Mouse (Mus musculus) midbrain, embryonic 11.5 days (tissue): ENCODE results near the gene Wwox. TPM values are rescaled to one million over a fixed set of nuclear protein-coding genes. Genes with fewer than 3 reads are reported as not detected.

Experiments used
- ATAC-seq: fragments of 200-750 bp; cut with Nextera tagmentation; 2 replicates; pipeline ENCODE4 v1.8.0; 2017; ENCODE audit warnings: moderate TSS enrichment, moderate library complexity; ENCODE audit not compliant: low FRiP score
- DNase-seq: peaks from one replicate; pipeline ENCODE4 v3.0.0; 2015; ENCODE audit warnings: low spot score; ENCODE audit errors: missing footprints
- H3K27ac ChIP-seq: fragments of 300-500 bp; sonication (generic); 2 replicates; pipeline ENCODE4 v1.5.1; 2014; ENCODE audit warnings: low read depth, low read length
- H3K27me3 ChIP-seq: fragments of 300-500 bp; sonication (generic); 2 replicates; pipeline ENCODE4 v1.6.1; 2014; ENCODE audit warnings: mild to moderate bottlenecking, low read length, moderate library complexity, mixed read lengths; ENCODE audit not compliant: control insufficient read depth, insufficient read depth
- H3K36me3 ChIP-seq: fragments of 300-500 bp; sonication (generic); 2 replicates; pipeline ENCODE4 v1.6.1; 2014; ENCODE audit warnings: mild to moderate bottlenecking, low read length, moderate library complexity, mixed read lengths; ENCODE audit not compliant: control insufficient read depth, insufficient read depth
- H3K4me1 ChIP-seq: fragments of 300-500 bp; sonication (generic); 2 replicates; pipeline ENCODE4 v1.6.1; 2014; ENCODE audit warnings: low read length; ENCODE audit not compliant: control insufficient read depth, insufficient read depth
- H3K4me2 ChIP-seq: fragments of 300-500 bp; sonication (generic); 2 replicates; pipeline ENCODE4 v1.6.1; 2014; ENCODE audit warnings: mild to moderate bottlenecking, moderate library complexity
- H3K4me3 ChIP-seq: fragments of 300-500 bp; sonication (generic); 2 replicates; pipeline ENCODE4 v1.5.1; 2014; ENCODE audit warnings: low read depth, low read length
- H3K9ac ChIP-seq: fragments of 300-500 bp; sonication (generic); 2 replicates; pipeline ENCODE4 v1.6.1; 2014; ENCODE audit warnings: low read length
- H3K9me3 ChIP-seq: fragments of 300-500 bp; sonication (generic); 2 replicates; pipeline ENCODE4 v1.6.1; 2016; ENCODE audit warnings: low read length; ENCODE audit not compliant: control insufficient read depth
- WGBS: fragments of 180-500 bp; shearing (Covaris S2); extraction: QIAGEN DNeasy Blood & Tissue Kit; methylation state at CpG from one replicate; pipeline ENCODE4 v1.1.7; 2014; 5-methylcytosine and 5-hydroxymethylcytosine counted together
- polyA plus RNA-seq: library from polyadenylated mRNA; unstranded; fragments of >200 nt; fragmentation: Nextera tagmentation; extraction: Ambion mirVana; gene quantifications from 2 replicates; pipeline ENCODE4 v1.2.1, GENCODE M21; 2014

Gene Wwox
- polyA plus RNA-seq, 1 experiment from 2014 or later = 12.1 TPM

DNA sequence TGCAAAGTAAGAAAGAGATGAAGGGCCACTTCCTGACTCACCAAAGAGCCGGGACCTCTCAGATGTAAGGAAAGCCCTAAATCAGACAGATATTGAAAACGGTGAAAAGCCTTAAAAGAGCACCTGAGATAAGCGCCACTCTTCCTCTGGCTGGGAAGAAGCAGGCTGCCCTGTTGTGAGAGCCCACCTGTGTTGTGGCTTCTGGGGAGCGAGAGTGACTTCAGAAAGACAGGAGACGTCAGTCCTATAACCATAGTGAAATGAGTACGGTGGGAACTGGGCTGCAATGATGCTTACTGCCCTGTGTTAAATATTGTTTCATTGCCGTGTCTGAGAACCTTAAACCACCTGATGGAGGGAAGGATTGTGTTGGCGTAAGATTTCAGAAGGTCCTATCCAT, 431.0 kb downstream of the Wwox start:
- Histone ChIP-seq H3K9me3 (no peaks in the 10 kb centered on the region), H3K27ac (no peak overlapping the region), H3K4me2 (no peak overlapping the region), H3K9ac (no peak overlapping the region), H3K27me3 (no peaks in the 10 kb centered on the region), H3K36me3 (no peaks in the 10 kb centered on the region), H3K4me3 (no peak overlapping the region), H3K4me1 (no peaks in the 10 kb centered on the region)
- DNase-seq (no peak), ATAC-seq (no peak)
- WGBS = 92% methylated on average over 8 of the region's 8 CpGs

DNA sequence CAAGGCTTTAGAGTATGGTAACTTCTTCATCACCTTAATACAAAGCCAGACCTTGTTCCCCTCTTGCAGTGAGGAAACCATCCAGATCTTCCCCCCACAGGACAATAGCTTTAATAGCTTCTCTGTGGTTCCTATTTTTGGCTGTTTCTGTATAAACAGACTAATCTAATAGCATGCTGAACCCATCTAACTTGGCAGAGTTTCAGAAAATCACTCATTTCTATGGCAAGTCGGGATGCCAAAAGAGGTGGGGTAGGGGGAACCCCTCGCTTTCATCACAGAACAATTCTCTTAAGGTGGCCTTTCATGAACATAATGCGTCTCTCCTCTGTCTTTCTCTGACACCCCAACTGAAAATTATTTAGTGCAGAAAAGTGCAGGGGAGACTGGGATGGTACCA, 433.0 kb downstream of the Wwox start:
- no peak for ATAC-seq
- WGBS = 94% methylated on average over 3 of the region's 3 CpGs
- DNase-seq = no peak

DNA sequence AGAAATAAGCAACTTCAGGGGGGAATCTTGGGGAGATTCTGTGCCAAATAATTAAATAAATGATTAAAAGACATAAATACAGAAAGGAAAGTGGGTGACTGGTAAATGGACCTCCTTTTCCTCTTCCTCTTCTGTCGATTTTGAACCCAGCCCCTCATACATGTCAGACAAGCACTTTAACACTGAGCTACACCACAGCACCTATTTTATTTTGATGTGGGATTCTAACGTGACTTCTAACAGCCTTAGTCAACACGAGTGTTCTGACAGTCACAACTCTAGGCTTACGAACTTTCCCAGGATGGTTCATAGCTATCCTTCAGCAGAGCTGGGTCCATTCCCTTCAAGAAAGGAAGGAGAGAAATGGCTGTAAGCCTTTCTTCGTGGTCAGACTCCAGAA, 435.7 kb downstream of the Wwox start:
- H3K9ac ChIP-seq = no peak overlapping the region
- WGBS = 80% methylated on average over 5 of the region's 5 CpGs
- ATAC-seq = no peak
- H3K27ac ChIP-seq = no peak overlapping the region
- no peak overlapping the region for H3K4me3 ChIP-seq
- peaks cover 14% of the 10 kb centered on the region for H3K4me1 ChIP-seq
- H3K27me3 ChIP-seq = no peaks in the 10 kb centered on the region
- no peak for DNase-seq
- H3K36me3 ChIP-seq = no peaks in the 10 kb centered on the region
- no peaks in the 10 kb centered on the region for H3K9me3 ChIP-seq
- no peak overlapping the region for H3K4me2 ChIP-seq

More for the DNA sequence above, 433.0 kb downstream of the Wwox start:
- no peaks in the 10 kb centered on the region for H3K36me3 ChIP-seq
- no peak overlapping the region for H3K4me2 ChIP-seq
- peaks cover 14% of the 10 kb centered on the region for H3K4me1 ChIP-seq
- H3K27me3 ChIP-seq = no peaks in the 10 kb centered on the region
- H3K9ac ChIP-seq = no peak overlapping the region
- no peak overlapping the region for H3K4me3 ChIP-seq
- H3K27ac ChIP-seq = no peak overlapping the region
- no peaks in the 10 kb centered on the region for H3K9me3 ChIP-seq

DNA sequence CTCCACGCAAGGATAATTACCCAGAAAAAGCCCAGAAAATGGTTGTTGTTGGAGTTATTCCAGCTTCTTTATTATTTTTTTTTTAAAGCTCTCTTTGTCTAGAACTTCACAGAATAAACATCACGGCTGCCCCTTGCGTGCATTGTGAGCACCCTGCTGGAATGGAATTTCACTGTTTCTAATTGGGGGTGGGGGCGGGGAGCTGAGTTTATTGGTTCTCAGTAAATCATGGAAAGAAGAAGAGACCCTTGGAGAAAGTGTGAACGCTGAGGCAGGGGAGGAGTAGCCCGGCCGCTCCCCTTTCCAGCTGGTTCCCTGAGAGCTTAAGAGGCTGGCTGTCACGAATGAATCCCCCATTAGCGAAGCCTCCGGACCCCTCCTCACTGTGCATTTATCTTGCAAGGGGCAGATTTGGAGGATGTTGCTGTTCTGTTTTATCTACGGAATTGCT, 436.7 kb downstream of the Wwox start:
- no peaks in the 10 kb centered on the region for H3K9me3 ChIP-seq
- ATAC-seq (no peak), DNase-seq (peak; percentile 88)
- no peak overlapping the region for H3K27ac ChIP-seq
- peaks cover 14% of the 10 kb centered on the region for H3K4me1 ChIP-seq
- WGBS = 11% methylated on average over 11 of the region's 11 CpGs
- H3K4me3 ChIP-seq = no peak overlapping the region
- no peak overlapping the region for H3K9ac ChIP-seq
- H3K27me3 ChIP-seq = no peaks in the 10 kb centered on the region
- peak overlapping the region; percentile 17; the same call in 1 of the 2 replicates for H3K4me2 ChIP-seq
- H3K36me3 ChIP-seq = no peaks in the 10 kb centered on the region

- Histone ChIP-seq H3K4me1 (peaks cover 14% of the 10 kb centered on the region), H3K27me3 (no peaks in the 10 kb centered on the region), H3K9ac (no peak overlapping the region), H3K4me3 (no peak overlapping the region), H3K27ac (no peak overlapping the region), H3K36me3 (no peaks in the 10 kb centered on the region), H3K4me2 (no peak overlapping the region), H3K9me3 (no peaks in the 10 kb centered on the region)
- ATAC-seq = no peak
- WGBS = 38% methylated on average over 9 of the region's 9 CpGs
- no peak for DNase-seq
Measured at GRCm38 (mm10) chr8:114876696-114877206, 437.3 kb downstream of the Wwox start.

DNA sequence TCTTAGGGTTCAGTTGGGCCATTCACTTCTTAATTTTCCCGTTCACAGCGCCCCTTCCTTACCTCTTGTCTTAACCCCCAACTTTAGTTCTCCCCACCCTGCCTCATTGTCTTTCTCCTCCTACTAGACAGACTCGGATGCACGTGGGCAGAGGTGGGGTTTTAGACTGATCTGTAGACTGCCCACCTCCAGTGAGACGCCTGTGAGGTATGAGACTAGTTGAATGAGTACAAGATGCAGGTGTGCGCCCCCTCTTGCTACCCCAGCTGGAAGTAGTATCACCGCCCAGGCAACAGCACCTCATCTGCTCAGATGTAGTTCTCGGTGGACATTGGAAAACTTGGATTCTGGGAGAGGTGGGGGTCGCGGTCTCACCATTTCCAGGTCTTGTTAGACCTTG, 437.8 kb downstream of the Wwox start:
- Histone ChIP-seq H3K4me1 (peaks cover 14% of the 10 kb centered on the region), H3K27ac (no peak overlapping the region), H3K9me3 (no peaks in the 10 kb centered on the region), H3K4me2 (no peak overlapping the region), H3K27me3 (no peaks in the 10 kb centered on the region), H3K4me3 (no peak overlapping the region), H3K9ac (no peak overlapping the region), H3K36me3 (no peaks in the 10 kb centered on the region)
- no peak for ATAC-seq
- WGBS = 76% methylated on average over 10 of the region's 10 CpGs
- no peak for DNase-seq

DNA sequence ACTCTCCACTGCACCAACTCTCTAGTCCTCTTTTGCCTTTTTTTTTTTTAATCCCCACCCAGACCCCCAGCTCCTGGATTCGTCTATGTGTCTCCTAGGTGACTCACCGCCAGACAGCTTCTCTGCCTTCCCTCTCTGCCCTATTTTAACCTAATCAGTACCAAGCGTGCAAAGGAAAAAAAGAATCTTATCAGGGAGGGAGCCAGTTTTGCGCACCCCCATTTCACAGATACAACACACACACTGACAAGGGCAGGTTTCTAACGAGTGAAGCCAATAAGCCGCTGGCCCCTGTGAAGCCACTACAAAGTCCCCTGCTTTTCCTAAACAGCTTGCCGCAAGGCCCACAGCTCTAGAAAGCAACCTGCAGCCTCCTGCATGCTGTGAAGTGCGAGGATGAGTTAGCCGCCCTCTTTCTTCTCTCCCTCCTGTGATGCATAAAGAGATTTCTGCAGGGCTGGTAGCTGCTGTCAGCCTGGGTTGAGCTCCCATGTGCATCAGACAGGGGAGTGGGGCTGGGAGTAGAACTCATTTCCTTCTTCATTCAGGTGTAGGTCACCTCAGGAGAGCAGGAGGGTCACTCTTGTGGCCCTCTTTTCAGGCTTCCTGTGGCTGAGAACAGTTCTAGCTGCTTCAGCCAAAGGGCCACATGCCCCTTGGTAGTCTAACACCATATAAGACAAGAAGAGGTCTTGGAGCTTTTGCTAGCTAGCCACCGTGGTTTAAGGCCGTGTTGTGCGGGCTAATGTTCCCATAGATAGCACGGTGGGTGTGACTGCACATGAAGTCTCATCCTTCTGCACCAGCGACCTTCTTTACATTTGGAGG, 439.2 kb downstream of the Wwox start:
- Histone ChIP-seq H3K27ac (no peak overlapping the region), H3K4me1 (peaks cover 14% of the 10 kb centered on the region)
- ATAC-seq = no peak

GRCm38 (mm10) chr8:114879277-114879568, 439.8 kb downstream of the Wwox start:
- Histone ChIP-seq H3K9me3 (no peaks in the 10 kb centered on the region), H3K27me3 (no peaks in the 10 kb centered on the region), H3K4me2 (no peak overlapping the region), H3K4me3 (no peak overlapping the region), H3K4me1 (peaks cover 14% of the 10 kb centered on the region), H3K9ac (no peak overlapping the region), H3K36me3 (no peaks in the 10 kb centered on the region), H3K27ac (no peak overlapping the region)
- DNase-seq = no peak
- WGBS = 88% methylated on average over 4 of the region's 4 CpGs
- ATAC-seq = no peak

More for the DNA sequence above, 439.2 kb downstream of the Wwox start:
- no peak overlapping the region for H3K4me2 ChIP-seq
- WGBS = 67% methylated on average over 14 of the region's 14 CpGs
- no peaks in the 10 kb centered on the region for H3K36me3 ChIP-seq
- H3K9ac ChIP-seq = no peak overlapping the region
- H3K4me3 ChIP-seq = no peak overlapping the region
- no peak for DNase-seq
- H3K9me3 ChIP-seq = no peaks in the 10 kb centered on the region
- no peaks in the 10 kb centered on the region for H3K27me3 ChIP-seq

DNA sequence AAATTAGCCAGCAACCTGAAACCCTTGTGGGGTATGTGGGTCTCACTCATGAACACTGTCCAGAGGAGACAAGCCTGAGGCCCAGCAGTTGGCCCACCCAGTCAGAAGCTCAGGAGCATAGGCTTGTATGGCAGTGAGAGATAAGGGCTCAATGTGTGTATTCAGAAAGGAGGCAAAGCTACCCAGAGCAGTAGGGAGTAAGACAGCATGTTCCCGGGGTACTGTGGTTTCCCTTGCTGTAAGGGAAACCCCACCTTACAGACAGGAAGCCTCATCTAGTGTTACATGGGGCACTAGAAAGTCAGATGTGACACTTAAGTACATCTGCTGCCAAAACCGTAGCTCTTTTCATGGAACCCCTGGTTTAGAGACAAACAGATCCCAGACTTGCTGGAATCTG, 440.2 kb downstream of the Wwox start:
- H3K4me2 ChIP-seq = no peak overlapping the region
- no peak for DNase-seq
- ATAC-seq = no peak
- H3K9me3 ChIP-seq = no peaks in the 10 kb centered on the region
- no peaks in the 10 kb centered on the region for H3K27me3 ChIP-seq
- H3K27ac ChIP-seq = no peak overlapping the region
- no peaks in the 10 kb centered on the region for H3K36me3 ChIP-seq
- H3K4me3 ChIP-seq = no peak overlapping the region
- H3K9ac ChIP-seq = no peak overlapping the region
- WGBS = 85% methylated on average over 2 of the region's 2 CpGs
- H3K4me1 ChIP-seq = peaks cover 14% of the 10 kb centered on the region
